Mouse (Mus musculus) hindbrain, embryonic 11.5 days (tissue): ENCODE measurements at regions not wholly inside any gene's neighbourhood (a gene's known extent, or its start where the extent isn't known, plus 50 kb on each side); places are given as distances from the start of the nearest gene placed in this dataset.

ENCODE experiments used
- ATAC-seq: fragments of 200-750 bp; cut with Nextera tagmentation; 2 replicates; pipeline ENCODE4 v1.8.0; 2017; ENCODE audit warnings: mild to moderate bottlenecking, moderate TSS enrichment, moderate library complexity; ENCODE audit not compliant: low FRiP score
- DNase-seq: peaks from one replicate; pipeline ENCODE4 v3.0.0-alpha.2; 2015; ENCODE audit warnings: low spot score
- H3K27ac ChIP-seq: fragments of 300-500 bp; sonication (generic); 2 replicates; pipeline ENCODE4 v1.5.1; 2014; ENCODE audit warnings: mild to moderate bottlenecking, low read depth, low read length
- H3K27me3 ChIP-seq: fragments of 300-500 bp; sonication (generic); 2 replicates; pipeline ENCODE4 v1.6.1; 2014; ENCODE audit warnings: mild to moderate bottlenecking, low read length, moderate library complexity, mixed read lengths; ENCODE audit not compliant: control insufficient read depth, insufficient read depth
- H3K36me3 ChIP-seq: fragments of 300-500 bp; sonication (generic); 2 replicates; pipeline ENCODE4 v1.6.1; 2014; ENCODE audit warnings: mild to moderate bottlenecking, low read length, moderate library complexity, mixed read lengths; ENCODE audit not compliant: control insufficient read depth, insufficient read depth
- H3K4me1 ChIP-seq: fragments of 300-500 bp; sonication (generic); replicated peaks from 2 replicates; pipeline ENCODE4 v1.6.1; 2014; ENCODE audit warnings: low read length, mixed read lengths; ENCODE audit not compliant: control insufficient read depth, insufficient read depth
- H3K4me2 ChIP-seq: fragments of 300-500 bp; sonication (generic); replicated peaks from 2 replicates; pipeline ENCODE4 v1.6.1; 2014; ENCODE audit warnings: mild to moderate bottlenecking, low read depth, low read length
- H3K4me3 ChIP-seq: fragments of 300-500 bp; sonication (generic); 2 replicates; pipeline ENCODE4 v1.5.1; 2014; ENCODE audit warnings: low read depth, low read length
- H3K9ac ChIP-seq: fragments of 300-500 bp; sonication (generic); 2 replicates; pipeline ENCODE4 v1.6.1; 2014; ENCODE audit warnings: low read depth, low read length
- H3K9me3 ChIP-seq: fragments of 300-500 bp; sonication (generic); 2 replicates; pipeline ENCODE4 v1.6.1; 2016; ENCODE audit warnings: low read length; ENCODE audit not compliant: control insufficient read depth
- WGBS: fragments of 180-500 bp; shearing (Covaris S2); extraction: QIAGEN DNeasy Blood & Tissue Kit; methylation state at CpG from one replicate; pipeline ENCODE4 v1.1.7; 2014; 5-methylcytosine and 5-hydroxymethylcytosine counted together

GRCm38 (mm10) chr11:52558782-52559181, 162.6 kb downstream of the 9530068E07Rik start:
- H3K4me3 ChIP-seq = no peak overlapping the region
- H3K4me2 ChIP-seq = no peak overlapping the region
- ATAC-seq (no peak), DNase-seq (no peak)
- no peaks in the 10 kb centered on the region for H3K36me3 ChIP-seq
- no peaks in the 10 kb centered on the region for H3K27me3 ChIP-seq
- no peaks in the 10 kb centered on the region for H3K4me1 ChIP-seq
- WGBS = 54% methylated on average over 5 of the region's 5 CpGs
- H3K27ac ChIP-seq = no peak overlapping the region
- no peak overlapping the region for H3K9ac ChIP-seq
- no peaks in the 10 kb centered on the region for H3K9me3 ChIP-seq

- DNase-seq = no peak
- no peak overlapping the region for H3K9ac ChIP-seq
- no peak overlapping the region for H3K4me3 ChIP-seq
- WGBS = 55% methylated on average over 7 of the region's 7 CpGs
- H3K4me2 ChIP-seq = no peak overlapping the region
- ATAC-seq = no peak
- H3K9me3 ChIP-seq = no peaks in the 10 kb centered on the region
- H3K36me3 ChIP-seq = no peaks in the 10 kb centered on the region
- no peaks in the 10 kb centered on the region for H3K27me3 ChIP-seq
- H3K4me1 ChIP-seq = no peaks in the 10 kb centered on the region
- no peak overlapping the region for H3K27ac ChIP-seq
These were observed 165.1 kb downstream of the 9530068E07Rik start for GRCm38 (mm10) chr11:52561281-52561680.

- Histone ChIP-seq H3K9ac (no peak overlapping the region), H3K4me3 (no peak overlapping the region), H3K27ac (no peak overlapping the region), H3K27me3 (no peaks in the 10 kb centered on the region), H3K4me1 (no peaks in the 10 kb centered on the region), H3K36me3 (no peaks in the 10 kb centered on the region), H3K4me2 (no peak overlapping the region), H3K9me3 (no peaks in the 10 kb centered on the region)
- WGBS = 10% methylated on average over 1 of the region's 1 CpGs
- DNase-seq = no peak
- ATAC-seq = no peak
These were observed 169.2 kb downstream of the 9530068E07Rik start for GRCm38 (mm10) chr11:52565457-52565856.

- Histone ChIP-seq H3K9me3 (no peaks in the 10 kb centered on the region), H3K27me3 (no peaks in the 10 kb centered on the region), H3K9ac (no peak overlapping the region), H3K4me2 (no peak overlapping the region), H3K36me3 (no peaks in the 10 kb centered on the region), H3K4me3 (no peak overlapping the region), H3K4me1 (no peaks in the 10 kb centered on the region), H3K27ac (no peak overlapping the region)
- DNase-seq (no peak), ATAC-seq (no peak)
- WGBS = 81% methylated on average over 9 of the region's 9 CpGs
These were observed 169.8 kb downstream of the 9530068E07Rik start for GRCm38 (mm10) chr11:52566026-52566425.

- H3K36me3 ChIP-seq = no peaks in the 10 kb centered on the region
- H3K9ac ChIP-seq = no peak overlapping the region
- H3K27me3 ChIP-seq = no peaks in the 10 kb centered on the region; the same call in 1 of the 2 replicates
- ATAC-seq = no peak
- 67% methylated on average over 13 of the region's 13 CpGs for WGBS
- DNase-seq = no peak
- no peak overlapping the region for H3K4me3 ChIP-seq
- H3K9me3 ChIP-seq = no peaks in the 10 kb centered on the region
- no peak overlapping the region for H3K4me2 ChIP-seq
- no peaks in the 10 kb centered on the region for H3K4me1 ChIP-seq
- H3K27ac ChIP-seq = no peak overlapping the region
These were observed 171.9 kb downstream of the 9530068E07Rik start for GRCm38 (mm10) chr11:52567945-52568687.

GRCm38 (mm10) chr11:52568794-52569193, 172.6 kb downstream of the 9530068E07Rik start:
- no peak for DNase-seq

GRCm38 (mm10) chr11:52569759-52570158, 173.5 kb downstream of the 9530068E07Rik start:
- no peak overlapping the region for H3K27ac ChIP-seq
- no peak overlapping the region for H3K9ac ChIP-seq
- no peaks in the 10 kb centered on the region for H3K36me3 ChIP-seq
- 64% methylated on average over 10 of the region's 10 CpGs for WGBS
- no peak overlapping the region for H3K4me2 ChIP-seq
- H3K27me3 ChIP-seq = no peaks in the 10 kb centered on the region; the same call in 1 of the 2 replicates
- DNase-seq = no peak
- no peaks in the 10 kb centered on the region for H3K9me3 ChIP-seq
- no peak for ATAC-seq
- H3K4me1 ChIP-seq = no peaks in the 10 kb centered on the region
- no peak overlapping the region for H3K4me3 ChIP-seq

More at GRCm38 (mm10) chr11:52568794-52569193, 172.6 kb downstream of the 9530068E07Rik start:
- Histone ChIP-seq H3K4me1 (no peaks in the 10 kb centered on the region), H3K9me3 (no peaks in the 10 kb centered on the region), H3K4me2 (no peak overlapping the region), H3K27me3 (no peaks in the 10 kb centered on the region; the same call in 1 of the 2 replicates), H3K9ac (no peak overlapping the region), H3K27ac (no peak overlapping the region), H3K36me3 (no peaks in the 10 kb centered on the region), H3K4me3 (no peak overlapping the region)
- ATAC-seq = no peak
- WGBS = 64% methylated on average over 1 of the region's 1 CpGs

- H3K27me3 ChIP-seq = no peaks in the 10 kb centered on the region; the same call in 1 of the 2 replicates
- H3K9ac ChIP-seq = no peak overlapping the region
- H3K4me3 ChIP-seq = no peak overlapping the region
- no peaks in the 10 kb centered on the region for H3K4me1 ChIP-seq
- H3K36me3 ChIP-seq = no peaks in the 10 kb centered on the region
- ATAC-seq = no peak
- DNase-seq = no peak
- WGBS = 46% methylated on average over 9 of the region's 9 CpGs
- H3K9me3 ChIP-seq = no peaks in the 10 kb centered on the region
- no peak overlapping the region for H3K4me2 ChIP-seq
- H3K27ac ChIP-seq = no peak overlapping the region
These were observed 182.2 kb downstream of the 9530068E07Rik start for GRCm38 (mm10) chr11:52578471-52578870.

- no peak overlapping the region for H3K4me3 ChIP-seq
- no peak overlapping the region for H3K27ac ChIP-seq
- 71% methylated on average over 13 of the region's 13 CpGs for WGBS
- no peaks in the 10 kb centered on the region; the same call in 1 of the 2 replicates for H3K27me3 ChIP-seq
- H3K4me1 ChIP-seq = no peaks in the 10 kb centered on the region
- DNase-seq (no peak), ATAC-seq (no peak)
- H3K36me3 ChIP-seq = no peaks in the 10 kb centered on the region
- no peak overlapping the region for H3K9ac ChIP-seq
- H3K4me2 ChIP-seq = no peak overlapping the region
- no peaks in the 10 kb centered on the region for H3K9me3 ChIP-seq
These were observed 183.6 kb downstream of the 9530068E07Rik start for GRCm38 (mm10) chr11:52579764-52580377.
